Mouse (Mus musculus): ENCODE results near the gene Cacna2d4. TPM values are rescaled to one million over a fixed set of nuclear protein-coding genes. Genes with fewer than 3 reads are reported as not detected.

The Cacna2d4 gene
- polyA plus RNA-seq, 1 experiment from 2014 or later = 0.35 TPM

DNA sequence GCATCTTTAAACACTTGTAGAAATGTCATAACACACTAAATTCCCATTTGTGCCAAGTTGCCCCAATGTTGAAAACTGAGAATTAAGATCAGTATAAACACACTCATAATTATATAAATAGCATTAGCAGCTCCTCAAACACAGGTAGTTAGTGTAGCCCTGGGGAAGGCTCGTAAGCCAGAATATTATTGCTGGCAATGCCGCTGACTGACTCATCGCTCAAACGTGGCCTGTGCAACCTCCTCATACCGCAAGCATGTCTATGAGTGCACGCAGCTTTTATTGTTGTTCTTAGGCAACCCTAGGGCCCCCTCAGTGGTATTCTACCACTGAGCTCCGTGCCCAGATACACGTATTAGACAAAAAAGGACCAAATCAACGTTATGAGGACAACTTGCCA is 156.5 kb downstream of the Cacna2d4 start:
- no peak overlapping the region for H3K9ac ChIP-seq
- no peaks in the 10 kb centered on the region for H3K9me3 ChIP-seq (ENCODE audit: control insufficient read depth, low read length)
- no peak for DNase-seq (ENCODE audit: low spot score)
- WGBS = 87% methylated on average over 9 of the region's 9 CpGs
- no peaks in the 10 kb centered on the region for H3K36me3 ChIP-seq (replicated peaks; ENCODE audit: control insufficient read depth, insufficient read depth)
- H3K4me3 ChIP-seq (replicated peaks; ENCODE audit: low read length) = no peak overlapping the region
- H3K4me1 ChIP-seq (replicated peaks; ENCODE audit: control insufficient read depth, insufficient read depth, low read length) = peaks cover 10% of the 10 kb centered on the region; the same call in 1 of the 2 replicates
- no peak for ATAC-seq (ENCODE audit: low FRiP score)
- no peaks in the 10 kb centered on the region for H3K27me3 ChIP-seq (ENCODE audit: control insufficient read depth, insufficient read depth, low read length)
- no peak overlapping the region for H3K4me2 ChIP-seq (replicated peaks)
- H3K27ac ChIP-seq = no peak overlapping the region

GRCm38 (mm10) chr6:119395421-119396308 is 159.3 kb downstream of the Cacna2d4 start:
- H3K36me3 ChIP-seq (replicated peaks; ENCODE audit: control insufficient read depth, insufficient read depth) = no peaks in the 10 kb centered on the region

GRCm38 (mm10) chr6:119396309-119396634 is 159.9 kb downstream of the Cacna2d4 start:
- Histone ChIP-seq H3K27me3 (ENCODE audit: control insufficient read depth, insufficient read depth, low read length) (no peaks in the 10 kb centered on the region), H3K4me3 (replicated peaks; ENCODE audit: low read length) (no peak overlapping the region), H3K4me2 (replicated peaks) (no peak overlapping the region), H3K4me1 (replicated peaks; ENCODE audit: control insufficient read depth, insufficient read depth, low read length) (no peaks in the 10 kb centered on the region), H3K27ac (no peak overlapping the region), H3K36me3 (replicated peaks; ENCODE audit: control insufficient read depth, insufficient read depth) (no peaks in the 10 kb centered on the region), H3K9ac (no peak overlapping the region), H3K9me3 (ENCODE audit: control insufficient read depth, low read length) (no peaks in the 10 kb centered on the region)
- 84% methylated on average over 5 of the region's 5 CpGs for WGBS
- no peak for ATAC-seq (ENCODE audit: low FRiP score)
- DNase-seq (ENCODE audit: low spot score) = no peak

More at GRCm38 (mm10) chr6:119395421-119396308, 159.3 kb downstream of the Cacna2d4 start:
- Histone ChIP-seq H3K4me3 (replicated peaks; ENCODE audit: low read length) (no peak overlapping the region), H3K27me3 (ENCODE audit: control insufficient read depth, insufficient read depth, low read length) (no peaks in the 10 kb centered on the region), H3K4me1 (replicated peaks; ENCODE audit: control insufficient read depth, insufficient read depth, low read length) (no peaks in the 10 kb centered on the region), H3K9me3 (ENCODE audit: control insufficient read depth, low read length) (no peaks in the 10 kb centered on the region), H3K4me2 (replicated peaks) (no peak overlapping the region), H3K9ac (no peak overlapping the region), H3K27ac (no peak overlapping the region)
- DNase-seq (ENCODE audit: low spot score) = no peak
- WGBS = 86% methylated on average over 14 of the region's 14 CpGs
- ATAC-seq (ENCODE audit: low FRiP score) = no peak

DNA sequence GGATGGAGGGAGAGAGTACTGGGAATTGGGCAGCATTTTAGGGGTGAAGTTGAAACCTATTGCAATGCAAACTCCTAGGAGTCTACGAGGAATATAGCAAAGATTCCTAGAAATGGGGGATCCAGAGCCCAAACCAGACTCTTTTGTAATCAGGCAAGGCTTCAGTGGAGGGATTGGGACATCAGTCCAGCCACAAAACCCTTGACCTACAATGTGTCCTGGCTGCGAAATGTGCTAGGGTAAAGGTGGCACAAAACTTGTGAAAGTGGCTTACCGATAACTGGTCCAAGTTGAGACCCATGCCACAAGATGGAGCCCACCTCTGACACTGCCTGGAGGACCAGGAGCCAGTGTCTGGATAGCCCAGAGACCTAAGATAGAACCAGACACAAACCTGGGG is 163.0 kb downstream of the Cacna2d4 start:
- Histone ChIP-seq H3K36me3 (replicated peaks; ENCODE audit: control insufficient read depth, insufficient read depth) (no peaks in the 10 kb centered on the region), H3K9me3 (ENCODE audit: control insufficient read depth, low read length) (no peaks in the 10 kb centered on the region), H3K4me3 (replicated peaks; ENCODE audit: low read length) (no peak overlapping the region), H3K4me2 (replicated peaks) (no peak overlapping the region), H3K27ac (no peak overlapping the region), H3K27me3 (ENCODE audit: control insufficient read depth, insufficient read depth, low read length) (no peaks in the 10 kb centered on the region), H3K9ac (no peak overlapping the region), H3K4me1 (replicated peaks; ENCODE audit: control insufficient read depth, insufficient read depth, low read length) (no peaks in the 10 kb centered on the region)
- no peak for DNase-seq (ENCODE audit: low spot score)
- 90% methylated on average over 3 of the region's 3 CpGs for WGBS
- no peak for ATAC-seq (ENCODE audit: low FRiP score)

GRCm38 (mm10) chr6:119400649-119401048 is 164.3 kb downstream of the Cacna2d4 start:
- Histone ChIP-seq H3K4me2 (replicated peaks) (no peak overlapping the region), H3K4me3 (replicated peaks; ENCODE audit: low read length) (no peak overlapping the region), H3K27ac (no peak overlapping the region), H3K4me1 (replicated peaks; ENCODE audit: control insufficient read depth, insufficient read depth, low read length) (no peaks in the 10 kb centered on the region), H3K9ac (no peak overlapping the region), H3K27me3 (ENCODE audit: control insufficient read depth, insufficient read depth, low read length) (no peaks in the 10 kb centered on the region), H3K9me3 (ENCODE audit: control insufficient read depth, low read length) (no peaks in the 10 kb centered on the region), H3K36me3 (replicated peaks; ENCODE audit: control insufficient read depth, insufficient read depth) (no peaks in the 10 kb centered on the region)
- 91% methylated on average over 3 of the region's 3 CpGs for WGBS
- DNase-seq (ENCODE audit: low spot score) (no peak), ATAC-seq (ENCODE audit: low FRiP score) (no peak)

DNA sequence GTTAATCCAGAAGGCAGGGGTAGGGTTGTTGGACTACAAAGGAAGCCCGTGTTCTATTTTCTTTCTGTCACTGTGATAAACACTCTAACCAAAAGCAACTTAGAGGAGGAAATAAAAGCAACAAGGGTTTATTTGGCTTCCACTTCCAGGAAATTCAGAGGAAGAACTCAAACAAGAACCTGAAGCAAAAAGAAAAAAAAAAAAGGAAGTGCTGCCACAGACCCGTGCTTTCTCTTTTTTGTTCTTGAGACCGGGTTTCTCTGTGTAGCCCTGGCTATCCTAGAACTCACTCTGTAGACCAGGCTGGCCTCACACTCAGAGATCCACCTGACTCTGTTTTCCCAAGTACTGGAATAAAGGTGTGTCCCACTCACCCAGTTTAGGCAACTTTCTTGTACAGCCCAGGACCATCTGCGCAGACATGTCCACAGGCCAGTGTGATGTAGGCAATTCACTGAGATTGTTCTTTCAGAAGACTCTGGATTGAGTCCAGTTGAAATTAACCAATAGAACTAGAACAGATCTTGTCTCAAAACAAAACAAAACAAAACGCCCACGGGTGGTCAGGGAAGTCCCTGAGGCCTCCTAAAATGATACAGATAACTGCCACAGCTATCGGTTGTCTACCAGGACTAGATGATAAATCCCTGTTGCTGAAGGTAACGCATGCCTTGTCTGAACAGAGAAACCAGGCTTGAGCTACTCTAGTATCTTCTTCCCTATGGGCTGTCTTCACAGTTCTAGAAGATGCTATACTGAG is 165.4 kb downstream of the Cacna2d4 start:
- DNase-seq (ENCODE audit: low spot score) (no peak), ATAC-seq (ENCODE audit: low FRiP score) (no peak)
- Histone ChIP-seq H3K4me1 (replicated peaks; ENCODE audit: control insufficient read depth, insufficient read depth, low read length) (no peaks in the 10 kb centered on the region), H3K27me3 (ENCODE audit: control insufficient read depth, insufficient read depth, low read length) (no peaks in the 10 kb centered on the region), H3K27ac (no peak overlapping the region), H3K4me3 (replicated peaks; ENCODE audit: low read length) (no peak overlapping the region), H3K36me3 (replicated peaks; ENCODE audit: control insufficient read depth, insufficient read depth) (no peaks in the 10 kb centered on the region), H3K4me2 (replicated peaks) (no peak overlapping the region), H3K9ac (no peak overlapping the region), H3K9me3 (ENCODE audit: control insufficient read depth, low read length) (no peaks in the 10 kb centered on the region)
- 88% methylated on average over 8 of the region's 8 CpGs for WGBS

Other genes starting within 250 kb of the Cacna2d4 start
- gene Dcp1b, start 61.3 kb upstream of the Cacna2d4 start, polyA plus RNA-seq (2014; fragmentation: Nextera tagmentation; extraction: Ambion mirVana) = 11.6 and 12.6 TPM in 2 replicates
- gene Cacna1c, start 40.1 kb upstream of the Cacna2d4 start, polyA plus RNA-seq (2014; fragmentation: Nextera tagmentation; extraction: Ambion mirVana) = 7.4 and 10.1 TPM in 2 replicates
- 7.8 and 13.2 TPM in 2 replicates for gene Lrtm2, start 94.2 kb downstream of the Cacna2d4 start, polyA plus RNA-seq (2014; fragmentation: Nextera tagmentation; extraction: Ambion mirVana)
- gene Adipor2, start 181.2 kb downstream of the Cacna2d4 start, polyA plus RNA-seq (2014; fragmentation: Nextera tagmentation; extraction: Ambion mirVana) = 27.3 and 27.8 TPM in 2 replicates
- 3.1 and 4.6 TPM in 2 replicates for gene Fbxl14, start 243.1 kb downstream of the Cacna2d4 start, polyA plus RNA-seq (2014; fragmentation: Nextera tagmentation; extraction: Ambion mirVana)

Measured in hindbrain, embryonic 14.5 days (tissue).